ENCODE assay signal across 8 mouse cellular contexts in genomic region chr19:53906033-53906702, GRCm38 (mm10). TPM values are rescaled to one million over a fixed set of nuclear protein-coding genes. Genes with fewer than 3 reads are reported as not detected.
A peak's percentile ranks its signal among the peaks of the same experiment; 100 is the strongest.
DNase-seq lines count a peak whose midpoint lies in the region; ATAC-seq and TF ChIP-seq lines count a peak whose summit lies in the region.

No protein-coding gene starts in this region.

- peaks cover 10% of the 10 kb centered on the region; the same call in 1 of the 2 replicates for H3K36me3 ChIP-seq in kidney, embryonic 16.5 days (ENCODE audit: insufficient read depth, low read length)
- peaks cover 8% of the 10 kb centered on the region; the same call in 1 of the 2 replicates for H3K36me3 ChIP-seq in liver, embryonic 15.5 days (replicated peaks)

- peak overlapping the region; percentile 68 for H3K4me2 ChIP-seq in kidney, embryonic 16.5 days (replicated peaks; ENCODE audit: low read depth, low read length)
- peak overlapping the region; percentile 93 for H3K4me2 ChIP-seq in liver, embryonic 15.5 days

- H3K4me3 ChIP-seq in kidney, embryonic 16.5 days (ENCODE audit: low read length), result 0 out of 2 replicates have a peak overlapping the region, but pooled peaks have one; percentile 22
- peak overlapping the region; percentile 21; the same call in 1 of the 2 replicates for H3K4me3 ChIP-seq in cortical plate, adult 2 months (ENCODE audit: insufficient read depth, low read length)
- peak overlapping the region; percentile 31 for H3K4me3 ChIP-seq in liver, embryonic 15.5 days (replicated peaks)

- H3K4me1 ChIP-seq in kidney, embryonic 16.5 days (ENCODE audit: insufficient read depth, low read length), result peaks cover 25% of the 10 kb centered on the region
- peaks cover 16% of the 10 kb centered on the region for H3K4me1 ChIP-seq in cortical plate, adult 2 months (ENCODE audit: control insufficient read depth, insufficient read depth, low read length)
- peaks cover 42% of the 10 kb centered on the region for H3K4me1 ChIP-seq in liver, embryonic 15.5 days (replicated peaks)

- ATAC-seq in kidney, embryonic 16.5 days (ENCODE audit: low FRiP score, low TSS enrichment), result no peak
- ATAC-seq in liver, embryonic 15.5 days (ENCODE audit: insufficient read depth), result no peak
- no peak for ATAC-seq in frontal cortex, adult (ENCODE audit: low TSS enrichment)

- H3K27ac ChIP-seq in kidney, embryonic 16.5 days (ENCODE audit: low read length), result 0 out of 2 replicates have a peak overlapping the region, but pooled peaks have one; percentile 24
- no peak overlapping the region for H3K27ac ChIP-seq in cortical plate, adult 2 months (ENCODE audit: insufficient read depth, low read length)
- 0 out of 2 replicates have a peak overlapping the region, but pooled peaks have one; percentile 91 for H3K27ac ChIP-seq in liver, embryonic 15.5 days (replicated peaks)

- no peak for DNase-seq in kidney, adult 8-10 months
- peak; percentile 66 for DNase-seq in CD4-positive, CD25-positive, alpha-beta regulatory T cell, adult 2 months (ENCODE audit: low read depth, low spot score)
- DNase-seq in MN1 (ENCODE audit: low spot score), result no peak
- no peak for DNase-seq in right cerebral cortex, postnatal 25 days

- no peak for TF ChIP-seq CTCF in cortical plate, adult 2 months (IDR thresholded peaks at IDR 0.05; ENCODE audit: extremely low read depth, insufficient read depth, low read length)

- TF ChIP-seq POLR2A in cortical plate, adult 2 months (IDR thresholded peaks at IDR 0.05; ENCODE audit: extremely low read depth, insufficient read depth, low read length), result no peak

- H3K9me3 ChIP-seq in kidney, embryonic 16.5 days (ENCODE audit: low read length), result no peaks in the 10 kb centered on the region
- no peaks in the 10 kb centered on the region for H3K9me3 ChIP-seq in liver, embryonic 15.5 days (replicated peaks)

- H3K9ac ChIP-seq in kidney, embryonic 16.5 days (replicated peaks; ENCODE audit: low read length), result no peak overlapping the region
- H3K9ac ChIP-seq in liver, embryonic 15.5 days, result no peak overlapping the region; the same call in 1 of the 2 replicates

- 23% methylated on average over 6 of the region's 6 CpGs for WGBS in kidney, embryonic 16.5 days
- WGBS in liver, embryonic 15.5 days (ENCODE audit: insufficient replicate concordance), result 36% methylated on average over 6 of the region's 6 CpGs

- no peaks in the 10 kb centered on the region for H3K27me3 ChIP-seq in kidney, embryonic 16.5 days (ENCODE audit: insufficient read depth, low read length)
- H3K27me3 ChIP-seq in liver, embryonic 15.5 days, result no peaks in the 10 kb centered on the region

RNA-seq across cellular contexts. Expression of gene Pdcd4, which starts 14.1 kb away (rescaled TPM):
- polyA plus RNA-seq in kidney, embryonic 16.5 days (2015; fragmentation: Nextera tagmentation; extraction: Ambion mirVana), result 106 and 122 TPM in 2 replicates
- 54.9 and 61.1 TPM in 2 replicates for polyA plus RNA-seq in cortical plate, adult 2 months (2012; rRNA removed)
- 16.0 and 17.8 TPM in 2 replicates for polyA plus RNA-seq in liver, embryonic 15.5 days (2015; fragmentation: Nextera tagmentation; extraction: Ambion mirVana)

RNA-seq across cellular contexts. Expression of gene Shoc2, which starts 37.9 kb away (rescaled TPM):
- polyA plus RNA-seq in kidney, embryonic 16.5 days (2015; fragmentation: Nextera tagmentation; extraction: Ambion mirVana), result 43.1 and 48.9 TPM in 2 replicates
- 35.0 and 35.5 TPM in 2 replicates for polyA plus RNA-seq in cortical plate, adult 2 months (2012; rRNA removed)
- polyA plus RNA-seq in liver, embryonic 15.5 days (2015; fragmentation: Nextera tagmentation; extraction: Ambion mirVana), result 15.3 and 16.0 TPM in 2 replicates

RNA-seq across cellular contexts. Expression of gene Bbip1, which starts 38.3 kb away (rescaled TPM):
- polyA plus RNA-seq in kidney, embryonic 16.5 days (2015; fragmentation: Nextera tagmentation; extraction: Ambion mirVana), result 64.5 and 76.3 TPM in 2 replicates
- 81.2 and 89.1 TPM in 2 replicates for polyA plus RNA-seq in cortical plate, adult 2 months (2012; rRNA removed)
- polyA plus RNA-seq in liver, embryonic 15.5 days (2015; fragmentation: Nextera tagmentation; extraction: Ambion mirVana), result 37.4 and 37.6 TPM in 2 replicates
